Mouse (Mus musculus) heart, postnatal 0 days (tissue): ENCODE measurements at regions not wholly inside any gene's neighbourhood (a gene's known extent, or its start where the extent isn't known, plus 50 kb on each side); places are given as distances from the start of the nearest gene placed in this dataset.

Experiments
- CTCF ChIP-seq: IDR thresholded peaks from 2 replicates; pipeline ENCODE4 v1.5.1; 2016; ENCODE audit warnings: antibody characterized with exemption, control low read depth, low read depth
- EP300 ChIP-seq: IDR thresholded peaks from 2 replicates; pipeline ENCODE4 v1.6.1; 2016; ENCODE audit warnings: antibody characterized with exemption, low read depth

GRCm38 (mm10) chr8:77991050-77991449 lies 222.0 kb upstream of the Ttc29 start:
- TF ChIP-seq CTCF (peak; percentile 36; the same call in 1 of the 2 replicates), EP300 (no peak)
